Mouse (Mus musculus) urinary bladder, postnatal 25 days (tissue): ENCODE measurements around the gene Dhx37.

Source experiments
- DNase-seq: peaks from one replicate; pipeline ENCODE4 v3.0.0; 2022; ENCODE audit warnings: low spot score

Dhx37 gene

DNA sequence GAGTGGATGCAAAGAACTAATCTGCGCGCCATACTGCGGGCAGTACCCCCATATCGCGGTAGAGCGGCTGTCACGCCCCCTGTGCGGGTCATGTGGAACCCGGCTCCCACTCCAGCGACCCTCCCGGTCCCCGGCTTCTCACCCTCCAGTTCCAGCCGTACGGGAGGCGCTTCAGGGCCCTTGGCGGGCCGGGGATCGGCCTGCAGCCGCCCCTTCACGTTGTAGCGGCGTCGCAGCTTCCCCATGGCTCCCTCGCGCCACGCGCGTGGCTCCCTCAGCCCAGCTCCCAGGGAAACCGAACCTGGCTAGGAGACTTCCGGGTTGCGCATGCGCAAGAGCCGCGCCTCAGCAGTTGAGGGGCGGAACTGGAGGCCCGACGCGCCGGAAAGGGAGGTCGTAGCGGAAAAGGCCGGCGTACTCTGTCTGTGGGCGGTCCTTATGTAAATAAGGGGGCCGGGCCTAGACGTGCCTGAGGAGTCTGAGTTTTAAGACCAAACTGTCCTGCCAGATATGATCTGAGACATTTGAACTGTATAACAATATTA is at the start of gene Dhx37:
Dhx37 (minus strand) TSS at position 329 of the 545 bp plus-strand sequence.
- peak; percentile 91 for DNase-seq

- DNase-seq, result no peak
Measured at GRCm38 (mm10) chr5:125482474-125482873, 48.6 kb upstream of the Dhx37 start.

DNA sequence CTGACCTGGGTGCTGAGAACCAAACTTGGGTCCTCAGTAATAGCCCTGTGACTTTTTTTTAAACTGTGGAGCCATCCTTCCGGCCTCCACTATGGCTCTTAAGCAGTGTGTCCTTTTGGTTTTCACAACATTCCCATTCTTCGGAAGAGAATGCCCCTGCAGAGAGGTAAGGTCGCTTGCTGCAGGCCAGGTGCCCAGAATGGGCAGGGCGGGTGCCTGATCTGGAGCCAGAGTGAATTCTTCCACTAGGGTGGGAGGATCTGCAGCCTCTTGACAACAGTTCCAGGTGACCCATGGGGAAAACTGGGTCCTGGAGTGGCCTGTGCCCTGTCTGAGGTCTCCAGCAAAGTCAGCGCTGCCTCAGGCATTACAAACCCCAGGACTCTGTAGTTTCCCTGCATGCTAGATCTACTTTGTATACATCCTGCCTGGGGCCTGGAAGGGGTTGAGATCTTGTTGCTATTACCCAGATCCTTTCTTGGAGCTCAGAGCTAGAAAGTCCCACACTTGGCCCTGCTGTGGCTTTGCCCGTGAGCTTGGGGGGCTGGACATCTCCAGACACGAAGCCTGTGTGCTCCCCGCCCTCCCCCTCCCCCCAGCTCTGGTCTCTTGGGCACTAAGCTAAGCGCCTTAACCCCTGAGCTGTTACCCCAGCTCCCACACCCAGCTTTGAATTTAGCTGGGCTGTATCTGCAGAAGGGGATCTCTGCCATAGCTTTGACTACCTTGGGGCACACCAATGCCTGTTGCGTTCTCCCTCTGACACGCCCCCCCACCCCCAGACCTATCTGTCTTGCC is 46.7 kb upstream of the Dhx37 start:
- DNase-seq, result no peak

- peak; percentile 33 for DNase-seq
Measured at GRCm38 (mm10) chr5:125479376-125479775, 45.5 kb upstream of the Dhx37 start.

GRCm38 (mm10) chr5:125478037-125478436 is 44.1 kb upstream of the Dhx37 start:
- DNase-seq, result no peak

DNA sequence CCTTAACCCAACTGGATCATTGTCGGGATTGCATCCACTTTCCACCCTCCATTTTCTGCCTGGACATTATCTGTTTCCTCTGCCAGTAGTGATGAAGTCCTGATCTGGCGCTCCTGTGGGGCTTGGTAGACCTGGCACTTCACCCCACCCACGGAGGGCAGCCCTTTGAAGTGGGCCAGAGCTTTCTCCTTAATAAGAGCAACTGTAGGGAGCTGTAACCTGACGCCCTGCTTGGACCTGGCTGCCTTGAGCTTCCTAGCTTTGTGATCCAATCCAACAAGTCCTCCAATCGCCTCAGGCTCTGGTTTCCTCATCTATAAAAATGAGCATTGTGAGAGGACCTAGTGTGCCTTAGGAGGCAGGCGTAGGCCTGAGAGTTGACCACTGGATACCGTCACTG is 43.6 kb upstream of the Dhx37 start:
- DNase-seq, result no peak

DNA sequence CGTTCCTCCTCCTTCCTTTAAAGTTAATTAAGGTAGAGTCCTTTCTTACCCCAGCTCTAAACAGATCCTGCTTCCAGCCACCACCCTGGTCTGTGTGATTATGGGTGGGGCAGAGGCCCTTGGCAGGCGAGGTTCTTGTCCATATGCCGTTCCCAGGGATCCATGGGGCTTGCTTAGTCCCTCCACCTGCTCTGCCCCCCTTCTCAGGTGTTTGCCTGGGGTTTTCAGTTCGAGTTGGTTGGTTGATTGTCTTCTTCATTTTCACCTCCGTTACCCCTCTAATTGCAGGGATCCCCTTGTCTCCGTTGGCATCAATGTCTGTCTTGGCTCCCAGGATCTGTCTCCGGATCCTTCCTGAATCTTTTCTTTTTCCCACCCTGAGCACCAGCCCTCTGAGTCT is 42.9 kb upstream of the Dhx37 start:
- no peak for DNase-seq

DNA sequence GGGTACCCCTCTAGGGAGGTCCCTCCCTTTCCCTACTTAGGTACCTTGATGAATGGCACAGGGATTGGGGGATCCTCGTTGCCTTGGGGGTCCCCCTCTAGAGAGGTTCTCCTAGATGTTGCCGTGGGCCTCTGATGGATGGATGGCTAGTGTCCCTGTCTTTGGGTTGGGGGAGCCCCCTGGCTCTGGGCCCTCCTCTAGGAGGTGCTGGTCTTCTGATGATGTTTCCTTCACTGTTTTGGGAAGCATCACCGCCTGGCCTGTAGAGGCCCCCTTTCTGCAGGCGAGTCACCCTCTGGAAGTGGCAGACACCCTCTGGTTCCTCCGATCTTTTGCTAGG is 42.3 kb upstream of the Dhx37 start:
- DNase-seq, result no peak

- peak; percentile 98 for DNase-seq
Measured at GRCm38 (mm10) chr5:125475601-125476285, 41.8 kb upstream of the Dhx37 start, which contains the start of gene Aacs. Aacs (plus strand) TSS chr5:125475814.

DNA sequence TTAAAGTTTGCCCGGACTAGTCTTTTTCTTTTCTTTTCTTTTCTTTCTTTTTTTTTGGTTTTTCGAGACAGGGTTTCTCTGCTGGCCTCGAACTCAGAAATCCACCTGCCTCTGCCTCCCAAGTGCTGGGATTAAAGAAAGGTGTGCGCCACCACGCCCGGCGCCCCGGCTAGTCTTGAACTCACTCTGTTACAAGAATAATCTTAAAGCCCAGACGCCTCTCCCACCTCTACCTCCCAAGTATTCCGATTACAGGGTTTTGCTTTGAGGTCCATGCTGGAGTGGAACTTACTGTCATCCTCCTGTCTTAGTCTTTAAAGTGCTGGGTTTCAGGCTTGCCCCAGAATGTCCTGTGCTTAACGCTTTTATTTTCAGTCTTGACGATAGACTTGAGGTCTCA is 41.1 kb upstream of the Dhx37 start:
- DNase-seq, result no peak

DNA sequence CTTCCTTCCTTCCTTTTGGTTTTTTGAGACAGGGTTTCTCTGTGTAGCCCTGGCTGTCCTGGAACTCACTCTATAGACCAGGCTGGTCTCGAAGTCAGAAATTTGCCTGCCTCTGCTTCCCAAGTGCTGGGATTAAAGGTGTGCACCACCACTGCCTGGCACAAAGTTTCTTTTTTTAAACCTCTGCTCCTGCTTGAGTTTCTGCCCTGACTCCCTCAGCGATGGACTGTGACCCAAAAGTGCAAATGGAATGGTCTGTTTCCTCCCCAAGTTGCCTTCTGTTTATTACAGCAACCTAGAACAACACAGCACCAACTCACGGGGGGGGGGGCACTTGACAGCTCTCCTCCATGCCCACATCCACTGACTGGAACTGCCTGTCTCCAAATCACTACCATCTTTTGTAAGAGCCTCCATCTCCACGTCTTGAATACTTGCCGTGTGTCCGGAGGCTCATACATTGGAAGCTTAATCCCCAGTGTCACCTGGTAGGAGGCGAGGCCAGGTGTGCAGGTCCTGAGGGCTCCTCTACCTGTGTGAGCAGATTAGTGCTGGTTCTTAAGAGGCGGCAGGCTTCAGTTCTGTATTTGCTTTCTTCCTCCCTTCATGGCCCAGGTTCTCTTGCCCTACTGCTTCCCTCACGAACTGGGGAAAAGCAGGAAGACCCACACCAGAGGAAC is 39.0 kb upstream of the Dhx37 start:
- DNase-seq, result no peak

- DNase-seq, result no peak
Measured at GRCm38 (mm10) chr5:125470713-125471112, 36.8 kb upstream of the Dhx37 start.

DNA sequence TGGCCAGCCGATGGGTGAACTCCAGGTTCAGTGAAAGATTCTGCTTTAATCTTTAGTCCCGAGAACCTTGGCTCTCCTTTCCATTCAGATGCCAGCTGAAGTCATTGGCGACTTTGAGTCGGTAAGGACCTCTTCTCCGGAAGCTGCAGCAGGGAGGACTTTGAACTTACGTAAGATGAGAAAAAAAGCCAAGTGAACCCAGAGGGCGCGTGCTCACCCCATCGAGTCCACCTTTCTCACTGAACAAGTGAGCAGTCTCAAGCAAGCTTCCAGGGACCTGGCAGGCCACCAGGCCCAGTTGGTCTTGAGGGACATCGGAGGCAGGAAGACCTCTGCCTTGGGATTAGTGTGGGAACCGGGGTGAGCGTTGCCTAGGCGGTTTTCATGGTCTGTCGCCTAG is 33.3 kb upstream of the Dhx37 start:
- DNase-seq, result no peak

GRCm38 (mm10) chr5:125466483-125466882 is 32.6 kb upstream of the Dhx37 start:
- DNase-seq, result no peak

GRCm38 (mm10) chr5:125465701-125466106 is 31.8 kb upstream of the Dhx37 start:
- DNase-seq, result peak; percentile 87

DNA sequence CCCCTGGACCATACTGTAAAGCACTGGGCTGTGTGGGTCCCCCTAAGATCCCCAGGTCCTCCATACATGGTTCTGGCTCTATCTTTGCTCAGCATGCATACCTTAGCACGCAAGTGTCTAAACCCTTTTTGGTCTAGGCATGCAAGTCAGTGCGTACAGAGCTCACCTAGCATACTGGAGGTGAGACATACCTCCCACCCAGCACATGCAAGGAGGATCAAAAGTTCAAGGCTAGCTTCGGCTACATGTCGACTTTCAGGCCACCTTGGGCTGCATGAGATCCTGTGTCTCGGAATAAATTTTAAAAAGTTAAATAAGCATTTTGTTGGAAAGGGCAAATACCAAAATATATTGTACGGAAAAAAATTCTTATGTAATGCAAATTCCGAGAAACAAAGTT is 31.3 kb upstream of the Dhx37 start:
- DNase-seq, result no peak

DNA sequence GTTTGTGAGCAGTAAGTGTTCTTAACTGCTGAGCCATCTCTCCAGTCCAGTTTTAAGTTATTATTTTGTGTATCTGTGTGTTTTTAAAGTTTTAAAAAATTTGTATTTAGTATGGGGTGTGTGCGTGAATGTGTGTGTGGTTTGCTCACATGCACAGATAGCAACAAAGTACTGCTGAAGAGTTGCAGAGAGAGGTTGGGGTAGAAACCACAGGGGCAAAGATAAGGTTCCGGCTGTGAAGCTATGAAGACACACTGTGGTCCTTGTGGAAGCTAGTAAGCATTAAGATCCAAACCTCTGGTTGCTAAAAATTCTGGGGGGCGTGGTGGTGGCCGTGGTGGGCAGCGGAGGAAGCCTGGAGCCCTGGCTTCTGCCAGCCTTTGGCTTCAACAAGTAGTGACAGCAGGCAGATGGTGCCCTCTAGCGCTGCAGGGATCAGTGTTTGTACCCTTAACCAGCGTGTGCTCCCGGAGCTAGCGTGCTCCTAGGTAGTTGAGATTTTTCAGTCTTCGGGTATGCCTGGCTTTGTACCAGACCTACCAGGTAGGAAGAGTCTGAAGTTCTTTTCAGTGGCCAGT is 28.0 kb upstream of the Dhx37 start:
- DNase-seq, result no peak

- DNase-seq, result no peak
Measured at GRCm38 (mm10) chr5:125460574-125460973, 26.7 kb upstream of the Dhx37 start.

DNA sequence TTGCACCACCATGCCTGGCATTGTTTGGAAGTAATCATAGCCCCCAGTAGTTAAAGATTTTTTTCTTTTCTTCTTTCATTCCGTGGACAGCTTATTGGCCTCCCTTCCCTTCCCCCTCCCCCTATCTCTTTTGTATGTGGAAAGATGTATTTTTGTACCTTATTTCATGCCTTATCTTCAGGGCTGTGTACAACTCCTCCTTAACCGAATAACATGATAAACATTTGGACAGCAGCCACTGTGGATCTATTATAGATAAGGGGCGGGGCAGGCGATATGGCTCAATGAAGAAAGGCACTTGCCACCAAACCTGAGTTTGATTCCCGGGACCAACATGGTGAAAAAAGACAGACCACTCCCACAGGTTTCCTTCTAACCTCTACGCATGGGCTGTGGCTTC is 23.6 kb upstream of the Dhx37 start:
- DNase-seq, result no peak

GRCm38 (mm10) chr5:125456100-125456499 is 22.2 kb upstream of the Dhx37 start:
- no peak for DNase-seq

GRCm38 (mm10) chr5:125452573-125452972 is 18.7 kb upstream of the Dhx37 start:
- no peak for DNase-seq

- DNase-seq, result no peak
Measured at GRCm38 (mm10) chr5:125449306-125449705, 15.4 kb upstream of the Dhx37 start.
